Mouse (Mus musculus) liver, embryonic 14.5 days (tissue): ENCODE measurements around the gene Eif3k.

Experiments
- CTCF ChIP-seq: IDR thresholded peaks from 2 replicates; pipeline ENCODE4 v1.5.1; 2016; ENCODE audit warnings: antibody characterized with exemption, low read depth, control low read depth
- EP300 ChIP-seq: IDR thresholded peaks from 2 replicates; pipeline ENCODE4 v1.6.1; 2016; ENCODE audit warnings: antibody characterized with exemption, low read depth

- no peak for TF ChIP-seq CTCF
- TF ChIP-seq EP300: no peak
These were observed 14.7 kb downstream of the Eif3k start for GRCm38 (mm10) chr7:28966751-28967505.
